Mouse (Mus musculus) ES-Bruce4 (cell line): ENCODE data around the gene Ero1l.

Source experiments
- CTCF ChIP-seq: IDR thresholded peaks from one replicate; pipeline ENCODE4 v1.8.1; 2011; ENCODE audit warnings: low read depth, low read length
- POLR2A ChIP-seq: IDR thresholded peaks from one replicate; pipeline ENCODE4 v1.8.1; 2011; ENCODE audit warnings: low read length; ENCODE audit not compliant: insufficient read depth

DNA sequence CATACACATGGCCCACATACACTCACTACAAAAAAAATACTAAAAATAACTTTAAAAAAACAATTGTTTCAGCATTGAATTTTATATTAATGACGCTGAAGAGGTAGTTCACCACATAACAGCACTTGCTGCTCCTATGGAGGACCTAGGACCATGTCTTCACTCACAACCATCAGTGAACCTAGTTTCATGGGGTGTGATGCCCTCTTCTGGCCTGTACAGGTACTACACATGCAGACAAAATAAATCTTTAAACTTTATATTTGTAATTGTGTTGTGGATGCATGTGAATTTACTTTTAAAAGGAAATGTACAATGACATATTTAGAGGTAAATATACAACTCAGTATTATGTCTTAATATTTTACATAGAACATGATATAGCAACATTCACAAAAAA is 77.0 kb downstream of the Ero1l start:
- TF ChIP-seq POLR2A (no peak), CTCF (no peak)
